Mouse (Mus musculus) forebrain, embryonic 13.5 days (tissue): ENCODE results near the gene Tmpo. TPM values are rescaled to one million over a fixed set of nuclear protein-coding genes. Genes with fewer than 3 reads are reported as not detected.

Experiments
- ATAC-seq: fragments of 200-750 bp; cut with Nextera tagmentation; 2 replicates; pipeline ENCODE4 v1.8.0; 2017
- H3K27ac ChIP-seq: fragments of 300-500 bp; sonication (generic); 2 replicates; pipeline ENCODE4 v1.5.1; 2015; ENCODE audit warnings: inconsistent platforms, mild to moderate bottlenecking, moderate library complexity
- H3K27me3 ChIP-seq: fragments of 300-500 bp; sonication (generic); 2 replicates; pipeline ENCODE4 v1.6.1; 2015; ENCODE audit warnings: mild to moderate bottlenecking, inconsistent platforms
- H3K36me3 ChIP-seq: fragments of 300-500 bp; sonication (generic); 2 replicates; pipeline ENCODE4 v1.6.1; 2015; ENCODE audit warnings: mild to moderate bottlenecking, inconsistent platforms; ENCODE audit not compliant: poor library complexity, severe bottlenecking
- H3K4me1 ChIP-seq: fragments of 300-500 bp; sonication (generic); 2 replicates; pipeline ENCODE4 v1.6.1; 2015; ENCODE audit warnings: inconsistent platforms
- H3K4me2 ChIP-seq: fragments of 300-500 bp; sonication (generic); 2 replicates; pipeline ENCODE4 v1.6.1; 2015; ENCODE audit warnings: inconsistent platforms, mild to moderate bottlenecking, moderate library complexity
- H3K4me3 ChIP-seq: fragments of 300-500 bp; sonication (generic); 2 replicates; pipeline ENCODE4 v1.5.1; 2015; ENCODE audit warnings: mild to moderate bottlenecking, inconsistent platforms
- H3K9ac ChIP-seq: fragments of 300-500 bp; sonication (generic); 2 replicates; pipeline ENCODE4 v1.6.1; 2015; ENCODE audit warnings: mild to moderate bottlenecking, inconsistent platforms
- H3K9me3 ChIP-seq: fragments of 300-500 bp; sonication (generic); replicated peaks from 2 replicates; pipeline ENCODE4 v1.6.1; 2016; ENCODE audit warnings: inconsistent platforms
- WGBS: fragments of 180-500 bp; shearing (Covaris S2); methylation state at CpG from one replicate; pipeline ENCODE4 v1.1.7; 2015; 5-methylcytosine and 5-hydroxymethylcytosine counted together
- polyA plus RNA-seq: library from polyadenylated mRNA; unstranded; fragments of >200 nt; fragmentation: Nextera tagmentation; extraction: Ambion mirVana; gene quantifications from 2 replicates; pipeline ENCODE4 v1.2.1, GENCODE M21; 2015

Gene Tmpo
- polyA plus RNA-seq, 1 experiment from 2014 or later, result 265 TPM

DNA sequence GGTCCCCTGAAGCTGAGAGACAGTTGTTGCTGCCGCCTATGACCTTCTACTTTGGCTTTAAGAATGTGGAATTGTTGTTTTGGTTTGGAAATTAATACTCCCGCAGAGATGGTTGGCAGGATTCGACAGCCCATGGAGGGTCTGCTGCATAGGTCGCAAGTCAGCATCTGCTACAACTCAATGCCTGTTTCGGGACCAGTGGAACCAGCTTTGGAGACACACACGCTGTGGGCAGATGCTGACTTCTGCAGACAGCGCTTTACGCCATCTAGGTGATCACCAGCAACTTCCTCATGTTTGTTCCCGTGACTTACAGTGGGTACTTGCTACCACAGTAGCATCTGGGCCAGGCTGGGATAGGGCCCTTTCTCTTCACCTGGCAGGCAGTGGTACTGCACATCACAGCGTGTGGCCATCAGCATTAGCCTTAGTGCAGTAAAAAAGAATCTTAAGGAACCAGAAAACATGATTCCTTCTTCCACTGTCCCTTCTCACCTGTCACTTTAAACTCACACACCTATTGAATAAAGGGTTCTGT lies 38.4 kb downstream of the Tmpo start:
- H3K36me3 ChIP-seq, result peaks cover 25% of the 10 kb centered on the region
- WGBS, result 76% methylated on average over 10 of the region's 10 CpGs
- no peak overlapping the region for H3K27ac ChIP-seq
- H3K9me3 ChIP-seq, result no peaks in the 10 kb centered on the region
- H3K27me3 ChIP-seq, result no peaks in the 10 kb centered on the region
- no peaks in the 10 kb centered on the region for H3K4me1 ChIP-seq
- no peak overlapping the region for H3K4me3 ChIP-seq
- no peak overlapping the region for H3K4me2 ChIP-seq
- no peak for ATAC-seq
- no peak overlapping the region for H3K9ac ChIP-seq

DNA sequence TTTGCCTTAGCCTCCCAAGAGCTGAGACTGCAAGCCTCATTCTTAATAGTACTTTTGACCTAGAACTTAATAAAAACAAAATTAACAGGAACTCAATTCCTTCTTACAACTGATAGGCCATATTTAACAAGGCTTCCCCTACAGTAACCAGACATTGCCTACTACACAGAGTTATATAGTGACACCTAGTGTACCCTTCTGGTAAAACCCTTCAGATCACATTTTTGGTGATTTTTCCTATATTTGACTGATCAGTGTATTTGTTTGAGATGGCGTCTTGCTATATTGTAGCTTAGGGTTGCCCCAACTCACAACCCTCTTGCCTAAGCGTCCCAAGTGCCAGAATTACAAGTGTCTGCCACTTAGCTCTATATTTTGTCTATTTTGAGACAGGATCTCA lies 39.6 kb downstream of the Tmpo start:
- 40% methylated on average over 2 of the region's 2 CpGs for WGBS
- H3K27ac ChIP-seq, result no peak overlapping the region
- no peak overlapping the region for H3K4me3 ChIP-seq
- H3K4me2 ChIP-seq, result no peak overlapping the region
- peaks cover 16% of the 10 kb centered on the region for H3K36me3 ChIP-seq
- H3K4me1 ChIP-seq, result no peaks in the 10 kb centered on the region
- no peak overlapping the region for H3K9ac ChIP-seq
- no peaks in the 10 kb centered on the region for H3K27me3 ChIP-seq
- no peaks in the 10 kb centered on the region for H3K9me3 ChIP-seq
- peak; percentile 42; the same call in 1 of the 2 replicates for ATAC-seq

GRCm38 (mm10) chr10:91139148-91139766 lies 41.9 kb downstream of the Tmpo start:
- Histone ChIP-seq H3K27me3 (no peaks in the 10 kb centered on the region), H3K4me3 (no peak overlapping the region), H3K9me3 (no peaks in the 10 kb centered on the region), H3K9ac (no peak overlapping the region), H3K4me1 (peaks cover 10% of the 10 kb centered on the region), H3K4me2 (no peak overlapping the region), H3K27ac (no peak overlapping the region), H3K36me3 (no peaks in the 10 kb centered on the region)
- WGBS, result 93% methylated on average over 14 of the region's 14 CpGs
- ATAC-seq, result no peak

DNA sequence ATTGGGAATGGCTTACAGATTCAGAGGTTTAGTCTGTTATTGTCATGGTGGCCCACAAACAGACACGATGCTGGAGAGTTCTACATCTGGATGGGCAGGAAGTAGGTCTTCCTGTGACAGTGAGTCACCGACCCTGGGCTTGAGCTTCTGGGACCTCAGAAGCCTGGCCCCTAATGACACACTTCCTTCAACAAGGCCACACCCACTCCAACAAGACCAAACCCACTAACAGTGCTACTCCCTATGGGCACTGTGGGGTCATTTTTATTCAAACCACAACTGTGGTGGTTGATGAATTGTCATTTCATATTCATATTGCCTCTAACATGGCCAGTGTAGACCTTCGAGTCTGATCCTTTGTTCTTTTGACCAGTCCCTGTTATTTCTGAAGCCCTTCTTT lies 42.8 kb downstream of the Tmpo start:
- peaks cover 10% of the 10 kb centered on the region for H3K4me1 ChIP-seq
- H3K9me3 ChIP-seq, result no peaks in the 10 kb centered on the region
- no peak overlapping the region for H3K4me3 ChIP-seq
- ATAC-seq, result no peak
- no peaks in the 10 kb centered on the region for H3K36me3 ChIP-seq
- no peak overlapping the region for H3K4me2 ChIP-seq
- no peak overlapping the region for H3K9ac ChIP-seq
- no peaks in the 10 kb centered on the region for H3K27me3 ChIP-seq
- WGBS, result 91% methylated on average over 3 of the region's 3 CpGs
- no peak overlapping the region for H3K27ac ChIP-seq

- Histone ChIP-seq H3K9me3 (no peaks in the 10 kb centered on the region), H3K27me3 (no peaks in the 10 kb centered on the region), H3K27ac (no peak overlapping the region), H3K4me1 (peaks cover 10% of the 10 kb centered on the region), H3K36me3 (no peaks in the 10 kb centered on the region), H3K4me2 (no peak overlapping the region), H3K4me3 (no peak overlapping the region), H3K9ac (no peak overlapping the region)
- 78% methylated on average over 9 of the region's 9 CpGs for WGBS
- ATAC-seq, result no peak
Measured at GRCm38 (mm10) chr10:91137400-91137799, 43.7 kb downstream of the Tmpo start.

DNA sequence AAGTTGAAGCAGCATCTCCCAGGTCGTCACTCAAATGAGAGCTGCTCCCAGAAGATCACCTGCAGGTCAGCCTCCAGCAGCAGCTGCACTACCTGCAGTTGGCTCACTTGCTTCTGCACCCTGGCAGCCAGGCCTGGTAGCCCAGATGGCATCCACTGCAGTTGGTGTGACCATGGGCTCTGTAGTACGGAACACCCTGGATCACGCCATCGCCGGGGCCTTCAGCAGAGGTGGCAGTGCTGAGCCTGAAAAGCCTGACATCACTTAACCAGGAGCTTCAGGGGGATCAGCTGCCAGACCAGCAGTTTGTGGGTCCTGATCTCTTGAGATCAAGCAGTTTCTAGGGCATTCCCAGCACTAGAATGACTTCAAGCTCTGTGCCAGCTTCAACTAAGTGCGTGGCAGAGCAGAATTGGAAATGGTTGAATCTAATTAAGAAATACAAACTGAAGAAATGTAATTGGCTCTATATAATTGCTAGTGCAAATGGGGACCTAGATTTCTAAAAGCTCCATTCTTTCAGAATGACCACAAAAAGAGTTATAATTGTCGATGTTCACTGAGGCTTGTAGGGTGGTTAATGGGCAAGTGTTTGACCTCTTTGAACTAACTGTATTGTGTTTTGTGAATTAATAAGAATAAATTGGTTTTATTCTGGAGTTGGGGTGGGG lies 45.7 kb downstream of the Tmpo start:
- Histone ChIP-seq H3K27ac (no peak overlapping the region; the same call in 1 of the 2 replicates), H3K4me1 (peaks cover 10% of the 10 kb centered on the region), H3K4me2 (no peak overlapping the region), H3K4me3 (no peak overlapping the region), H3K9ac (no peak overlapping the region), H3K36me3 (no peaks in the 10 kb centered on the region), H3K9me3 (no peaks in the 10 kb centered on the region), H3K27me3 (no peaks in the 10 kb centered on the region)
- 51% methylated on average over 7 of the region's 7 CpGs for WGBS
- ATAC-seq, result peak; percentile 79

GRCm38 (mm10) chr10:91131565-91131964 lies 49.5 kb downstream of the Tmpo start:
- H3K4me2 ChIP-seq, result no peak overlapping the region
- 64% methylated on average over 1 of the region's 1 CpGs for WGBS

DNA sequence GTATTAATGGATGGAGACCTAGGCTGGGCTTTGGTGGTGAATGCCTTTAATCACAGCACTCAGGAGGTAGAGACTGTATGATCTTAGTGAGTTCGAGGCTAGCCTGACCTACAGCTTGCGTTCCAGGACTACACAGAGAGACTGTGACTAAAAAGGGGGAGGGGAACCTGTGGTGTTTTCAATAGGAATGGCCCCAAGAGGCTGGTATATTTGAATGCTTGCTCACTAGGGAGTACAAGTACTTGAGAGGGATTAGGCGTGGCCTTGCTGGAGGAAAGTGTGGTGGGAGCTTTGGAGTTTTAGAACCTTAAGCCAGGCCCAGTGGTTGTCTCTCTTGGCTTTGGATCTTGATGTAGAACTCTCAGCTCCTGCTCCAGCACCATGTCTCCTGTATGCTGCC lies 50.3 kb downstream of the Tmpo start:
- H3K9ac ChIP-seq, result no peak overlapping the region
- no peak for ATAC-seq
- peaks cover 3% of the 10 kb centered on the region; the same call in 1 of the 2 replicates for H3K9me3 ChIP-seq
- H3K4me2 ChIP-seq, result no peak overlapping the region
- 88% methylated on average over 3 of the region's 3 CpGs for WGBS
- H3K27me3 ChIP-seq, result no peaks in the 10 kb centered on the region
- peaks cover 7% of the 10 kb centered on the region for H3K4me1 ChIP-seq
- H3K27ac ChIP-seq, result no peak overlapping the region
- no peak overlapping the region for H3K4me3 ChIP-seq
- H3K36me3 ChIP-seq, result no peaks in the 10 kb centered on the region

More at GRCm38 (mm10) chr10:91131565-91131964, 49.5 kb downstream of the Tmpo start:
- Histone ChIP-seq H3K27ac (no peak overlapping the region), H3K4me3 (no peak overlapping the region), H3K9me3 (peaks cover 3% of the 10 kb centered on the region; the same call in 1 of the 2 replicates), H3K9ac (no peak overlapping the region), H3K4me1 (peaks cover 10% of the 10 kb centered on the region), H3K36me3 (no peaks in the 10 kb centered on the region), H3K27me3 (no peaks in the 10 kb centered on the region)
- ATAC-seq, result no peak

GRCm38 (mm10) chr10:91128551-91129160 lies 52.5 kb downstream of the Tmpo start:
- Histone ChIP-seq H3K9me3 (peaks cover 3% of the 10 kb centered on the region; the same call in 1 of the 2 replicates), H3K27me3 (no peaks in the 10 kb centered on the region), H3K4me3 (no peak overlapping the region), H3K27ac (no peak overlapping the region), H3K4me1 (peaks cover 4% of the 10 kb centered on the region), H3K4me2 (no peak overlapping the region), H3K36me3 (no peaks in the 10 kb centered on the region), H3K9ac (no peak overlapping the region)
- WGBS, result 78% methylated on average over 1 of the region's 1 CpGs
- ATAC-seq, result no peak

DNA sequence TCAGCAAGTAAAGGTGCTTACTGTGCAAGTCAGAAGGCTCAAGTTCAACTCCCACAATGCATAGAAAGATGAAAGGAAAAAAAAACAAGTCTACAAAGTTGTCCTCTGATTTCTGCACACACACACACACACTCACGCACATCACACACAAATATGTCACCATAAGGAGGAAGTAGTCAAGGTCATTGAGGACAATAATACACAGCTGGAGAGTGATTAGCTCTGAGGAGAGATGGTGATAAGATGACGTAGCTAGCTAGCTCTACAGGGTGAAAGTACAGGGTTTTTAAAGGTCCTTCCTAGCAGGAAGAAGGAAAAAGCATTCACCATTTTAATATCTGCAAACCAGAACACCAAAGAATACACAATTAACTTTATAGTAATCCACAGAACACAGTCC lies 53.7 kb downstream of the Tmpo start:
- peaks cover 3% of the 10 kb centered on the region; the same call in 1 of the 2 replicates for H3K9me3 ChIP-seq
- H3K27ac ChIP-seq, result no peak overlapping the region
- H3K4me2 ChIP-seq, result no peak overlapping the region
- H3K9ac ChIP-seq, result no peak overlapping the region
- H3K36me3 ChIP-seq, result no peaks in the 10 kb centered on the region
- peaks cover 13% of the 10 kb centered on the region for H3K4me1 ChIP-seq
- H3K27me3 ChIP-seq, result no peaks in the 10 kb centered on the region
- ATAC-seq, result no peak
- H3K4me3 ChIP-seq, result no peak overlapping the region
- 78% methylated on average over 2 of the region's 2 CpGs for WGBS

GRCm38 (mm10) chr10:91126618-91127355 lies 54.3 kb downstream of the Tmpo start:
- Histone ChIP-seq H3K9ac (no peak overlapping the region), H3K27me3 (no peaks in the 10 kb centered on the region), H3K9me3 (peaks cover 3% of the 10 kb centered on the region; the same call in 1 of the 2 replicates), H3K36me3 (peaks cover 3% of the 10 kb centered on the region), H3K27ac (no peak overlapping the region), H3K4me1 (peaks cover 19% of the 10 kb centered on the region), H3K4me3 (no peak overlapping the region), H3K4me2 (no peak overlapping the region)
- ATAC-seq, result no peak
- 84% methylated on average over 10 of the region's 10 CpGs for WGBS
